Mouse (Mus musculus) forebrain, postnatal 0 days (tissue): ENCODE measurements around the gene Tns3. TPM values are rescaled to one million over a fixed set of nuclear protein-coding genes. Genes with fewer than 3 reads are reported as not detected.
A peak's percentile ranks its signal among the peaks of the same experiment; 100 is the strongest.

Experiments
- ATAC-seq: fragments of 200-750 bp; cut with Nextera tagmentation; 2 replicates; pipeline ENCODE4 v1.8.0; 2017; ENCODE audit warnings: mild to moderate bottlenecking, moderate library complexity
- DNase-seq: peaks from one replicate; pipeline ENCODE4 v3.0.0-alpha.2; 2015
- H3K27ac ChIP-seq: fragments of 300-500 bp; sonication (generic); 2 replicates; pipeline ENCODE4 v1.5.1; 2014; ENCODE audit warnings: low read depth, mild to moderate bottlenecking, antibody characterized with exemption, low read length, moderate library complexity, mixed read lengths
- H3K27me3 ChIP-seq: fragments of 300-500 bp; sonication (generic); 2 replicates; pipeline ENCODE4 v1.6.1; 2014; ENCODE audit warnings: mild to moderate bottlenecking, low read length, mixed read lengths; ENCODE audit not compliant: insufficient read depth
- H3K36me3 ChIP-seq: fragments of 300-500 bp; sonication (generic); 2 replicates; pipeline ENCODE4 v1.6.1; 2014; ENCODE audit warnings: mild to moderate bottlenecking, moderate library complexity; ENCODE audit not compliant: insufficient read depth
- H3K4me1 ChIP-seq: fragments of 300-500 bp; sonication (generic); 2 replicates; pipeline ENCODE4 v1.6.1; 2014; ENCODE audit warnings: antibody characterized with exemption; ENCODE audit not compliant: insufficient read depth
- H3K4me2 ChIP-seq: fragments of 300-500 bp; sonication (generic); 2 replicates; pipeline ENCODE4 v1.6.1; 2014; ENCODE audit warnings: low read depth, mild to moderate bottlenecking, moderate library complexity
- H3K4me3 ChIP-seq: fragments of 300-500 bp; sonication (generic); 2 replicates; pipeline ENCODE4 v1.5.1; 2014; ENCODE audit warnings: low read depth, low read length, mixed read lengths
- H3K9ac ChIP-seq: fragments of 300-500 bp; sonication (generic); 2 replicates; pipeline ENCODE4 v1.6.1; 2014; ENCODE audit warnings: mild to moderate bottlenecking
- H3K9me3 ChIP-seq: fragments of 300-500 bp; sonication (generic); 2 replicates; pipeline ENCODE4 v1.6.1; 2016; ENCODE audit warnings: low read length
- CTCF ChIP-seq: sonication (generic); IDR thresholded peaks from 2 replicates; pipeline ENCODE4 v1.5.1; 2016; ENCODE audit warnings: antibody characterized with exemption, control low read depth, low read depth
- WGBS: fragments of 180-500 bp; shearing (Covaris S2); extraction: QIAGEN DNeasy Blood & Tissue Kit; methylation state at CpG from one replicate; pipeline ENCODE4 v1.1.7; 2014; 5-methylcytosine and 5-hydroxymethylcytosine counted together
- polyA plus RNA-seq: library from polyadenylated mRNA; unstranded; fragments of >200 nt; fragmentation: Nextera tagmentation; extraction: Ambion mirVana; gene quantifications from 2 replicates; pipeline ENCODE4 v1.2.1, GENCODE M21; 2015
- total RNA-seq: library from RNA; depleted of rRNA; stranded (reverse); fragments of >200 nt; gene quantifications from 2 replicates; pipeline ENCODE4 v1.2.3, GENCODE M21; 2014

The Tns3 gene
- total and polyA plus RNA-seq, 2 experiments from 2014 or later = 6.2 to 26.5 TPM

- Histone ChIP-seq H3K4me1 (no peaks in the 10 kb centered on the region), H3K36me3 (no peaks in the 10 kb centered on the region; the same call in 1 of the 2 replicates), H3K9me3 (no peaks in the 10 kb centered on the region), H3K4me3 (no peak overlapping the region), H3K27ac (no peak overlapping the region), H3K27me3 (no peaks in the 10 kb centered on the region), H3K4me2 (no peak overlapping the region), H3K9ac (no peak overlapping the region)
- no peak for DNase-seq
- 79% methylated on average over 6 of the region's 6 CpGs for WGBS
- no peak for TF ChIP-seq CTCF
- 0 out of 2 replicates have a peak, but pooled peaks have one; percentile 6 for ATAC-seq
Observed at GRCm38 (mm10) chr11:8481529-8481928, 182.8 kb downstream of the Tns3 start.

- Histone ChIP-seq H3K27ac (no peak overlapping the region), H3K9me3 (no peaks in the 10 kb centered on the region), H3K36me3 (no peaks in the 10 kb centered on the region; the same call in 1 of the 2 replicates), H3K4me3 (no peak overlapping the region), H3K4me2 (no peak overlapping the region), H3K27me3 (no peaks in the 10 kb centered on the region), H3K4me1 (no peaks in the 10 kb centered on the region), H3K9ac (no peak overlapping the region)
- 94% methylated on average over 2 of the region's 2 CpGs for WGBS
- TF ChIP-seq CTCF = no peak
- no peak for ATAC-seq
- DNase-seq = no peak
Observed at GRCm38 (mm10) chr11:8479858-8480257, 184.5 kb downstream of the Tns3 start.

- H3K4me3 ChIP-seq = no peak overlapping the region
- H3K4me1 ChIP-seq = no peaks in the 10 kb centered on the region
- DNase-seq = no peak
- no peak overlapping the region for H3K4me2 ChIP-seq
- H3K27me3 ChIP-seq = no peaks in the 10 kb centered on the region
- no peaks in the 10 kb centered on the region for H3K9me3 ChIP-seq
- H3K27ac ChIP-seq = no peak overlapping the region
- H3K36me3 ChIP-seq = no peaks in the 10 kb centered on the region; the same call in 1 of the 2 replicates
- H3K9ac ChIP-seq = no peak overlapping the region
- no peak for ATAC-seq
- no peak for TF ChIP-seq CTCF
- 94% methylated on average over 7 of the region's 7 CpGs for WGBS
Observed at GRCm38 (mm10) chr11:8479313-8479712, 185.0 kb downstream of the Tns3 start.

GRCm38 (mm10) chr11:8473616-8474015 lies 190.7 kb downstream of the Tns3 start:
- no peaks in the 10 kb centered on the region; the same call in 1 of the 2 replicates for H3K36me3 ChIP-seq
- TF ChIP-seq CTCF = no peak
- ATAC-seq (no peak), DNase-seq (no peak)
- H3K27ac ChIP-seq = no peak overlapping the region
- H3K4me1 ChIP-seq = no peaks in the 10 kb centered on the region
- no peaks in the 10 kb centered on the region for H3K27me3 ChIP-seq
- WGBS = 86% methylated on average over 5 of the region's 5 CpGs
- H3K4me3 ChIP-seq = no peak overlapping the region
- no peak overlapping the region for H3K4me2 ChIP-seq
- H3K9ac ChIP-seq = no peak overlapping the region
- H3K9me3 ChIP-seq = no peaks in the 10 kb centered on the region

- H3K4me2 ChIP-seq = no peak overlapping the region
- H3K9me3 ChIP-seq = no peaks in the 10 kb centered on the region
- TF ChIP-seq CTCF = no peak
- peaks cover 4% of the 10 kb centered on the region; the same call in 1 of the 2 replicates for H3K4me1 ChIP-seq
- H3K9ac ChIP-seq = no peak overlapping the region
- no peak overlapping the region for H3K4me3 ChIP-seq
- ATAC-seq (no peak), DNase-seq (no peak)
- 86% methylated on average over 12 of the region's 12 CpGs for WGBS
- H3K27me3 ChIP-seq = no peaks in the 10 kb centered on the region
- H3K36me3 ChIP-seq = no peaks in the 10 kb centered on the region
- no peak overlapping the region for H3K27ac ChIP-seq
Observed at GRCm38 (mm10) chr11:8472439-8472838, 191.9 kb downstream of the Tns3 start.

- ATAC-seq = no peak
- no peaks in the 10 kb centered on the region for H3K27me3 ChIP-seq
- H3K4me1 ChIP-seq = peaks cover 11% of the 10 kb centered on the region
- WGBS = 93% methylated on average over 3 of the region's 3 CpGs
- H3K9ac ChIP-seq = no peak overlapping the region
- no peaks in the 10 kb centered on the region for H3K36me3 ChIP-seq
- H3K9me3 ChIP-seq = no peaks in the 10 kb centered on the region
- H3K27ac ChIP-seq = no peak overlapping the region
- no peak for TF ChIP-seq CTCF
- no peak overlapping the region for H3K4me2 ChIP-seq
- no peak for DNase-seq
- no peak overlapping the region for H3K4me3 ChIP-seq
Observed at GRCm38 (mm10) chr11:8471535-8471934, 192.8 kb downstream of the Tns3 start.

GRCm38 (mm10) chr11:8469537-8469936 lies 194.8 kb downstream of the Tns3 start:
- H3K9ac ChIP-seq = no peak overlapping the region
- H3K27me3 ChIP-seq = no peaks in the 10 kb centered on the region
- H3K4me1 ChIP-seq = peaks cover 12% of the 10 kb centered on the region
- no peak for ATAC-seq
- no peaks in the 10 kb centered on the region for H3K9me3 ChIP-seq
- H3K4me2 ChIP-seq = no peak overlapping the region
- no peaks in the 10 kb centered on the region for H3K36me3 ChIP-seq
- no peak overlapping the region for H3K27ac ChIP-seq
- DNase-seq = no peak
- no peak for TF ChIP-seq CTCF
- 82% methylated on average over 9 of the region's 9 CpGs for WGBS
- H3K4me3 ChIP-seq = no peak overlapping the region
